Mouse (Mus musculus) liver, postnatal 0 days (tissue): ENCODE measurements around the gene Kdf1.

Experiments used
- CTCF ChIP-seq: sonication (generic); IDR thresholded peaks from 2 replicates; pipeline ENCODE4 v1.5.1; 2016; ENCODE audit warnings: antibody characterized with exemption, low read depth
- EP300 ChIP-seq: IDR thresholded peaks from 2 replicates; pipeline ENCODE4 v1.6.1; 2016; ENCODE audit warnings: antibody characterized with exemption, low read depth, mild to moderate bottlenecking

DNA sequence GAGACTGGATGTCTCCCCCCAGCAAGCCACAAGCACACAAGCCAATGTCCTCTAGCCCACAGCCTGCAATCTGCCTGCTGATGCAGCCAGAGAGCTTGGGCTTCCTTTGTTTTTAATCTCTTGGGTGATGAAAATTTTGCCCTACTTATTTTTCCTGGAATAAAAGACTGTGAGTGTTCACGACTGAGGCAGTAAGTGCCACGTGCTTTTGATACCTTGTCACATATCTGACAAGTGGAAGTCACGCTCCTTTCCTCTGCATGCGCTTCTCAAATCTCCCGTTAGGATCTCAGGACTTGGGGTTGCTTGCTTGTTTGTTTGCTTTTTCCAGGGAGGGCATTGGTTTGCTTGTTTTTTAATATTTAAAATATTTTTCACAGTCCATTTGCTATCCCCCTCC is 14.5 kb upstream of the Kdf1 start:
- TF ChIP-seq CTCF (no peak), EP300 (no peak)
